Mouse (Mus musculus): ENCODE data around the gene Kcnj15. TPM values are rescaled to one million over a fixed set of nuclear protein-coding genes. Genes with fewer than 3 reads are reported as not detected.

The Kcnj15 gene
- 0.05 TPM in 1 of 2 replicates, not detected in the other for polyA plus RNA-seq (2012; rRNA removed)

DNA sequence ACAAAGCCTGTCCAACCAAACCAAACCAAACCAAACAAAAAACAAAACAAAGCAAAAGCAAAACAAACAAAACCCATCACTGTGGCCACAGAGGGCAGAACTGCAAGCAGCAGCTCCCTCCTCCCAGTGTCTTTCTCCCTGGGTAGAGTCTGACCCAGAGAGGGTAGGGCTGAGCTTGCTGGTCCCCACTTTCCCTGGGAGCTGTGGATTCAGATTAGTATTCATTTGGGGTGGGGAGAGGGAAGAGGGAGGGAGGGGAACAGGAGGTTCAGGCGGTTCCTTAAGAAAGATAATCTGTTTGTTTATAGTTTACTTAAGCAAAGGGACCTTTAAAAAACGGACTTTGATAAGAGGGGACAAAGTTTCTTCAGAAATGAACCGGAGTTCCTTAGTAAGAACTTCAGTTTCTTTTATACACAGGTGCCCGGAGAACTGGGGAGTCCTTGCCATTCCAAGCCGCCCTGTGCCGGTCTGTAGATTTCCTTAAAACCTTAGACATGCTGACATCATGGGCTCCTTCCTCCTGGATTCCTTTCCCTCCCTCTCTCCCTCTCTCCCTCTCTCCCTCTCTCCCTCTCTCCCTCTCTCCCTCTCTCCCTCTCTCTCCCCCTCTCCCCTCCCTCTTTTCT, at the start of gene Kcnj15:
Kcnj15 (plus strand) TSS at position 293 of the 629 bp plus-strand sequence.
- TF ChIP-seq POLR2A (IDR thresholded peaks at IDR 0.05; ENCODE audit: borderline replicate concordance, insufficient read depth, low read length) = no peak
- TF ChIP-seq CTCF (IDR thresholded peaks at IDR 0.05; ENCODE audit: borderline replicate concordance, insufficient read depth, low read depth, low read length) = no peak
- DNase-seq = no peak
- 49% methylated on average over 6 of the region's 6 CpGs for WGBS

DNA sequence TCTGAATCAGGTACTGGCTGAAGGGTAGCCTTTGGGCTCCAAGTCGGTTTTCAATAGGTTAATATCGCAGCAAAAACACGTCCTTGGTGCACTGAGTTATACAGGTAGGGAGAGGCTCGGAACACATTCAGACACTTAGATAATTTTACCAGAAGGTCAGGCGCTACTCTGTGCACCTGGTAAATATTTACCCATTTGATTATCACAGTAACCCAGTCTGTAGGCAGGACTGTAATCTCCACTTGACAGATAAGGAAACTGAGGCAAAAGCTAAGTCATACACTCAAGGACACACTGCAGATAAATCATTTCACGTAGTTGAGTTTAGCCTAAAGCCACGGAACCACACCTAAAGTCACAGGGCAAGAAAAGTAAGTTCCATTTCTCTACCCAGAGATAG, 49.1 kb upstream of the Kcnj15 start:
- Histone ChIP-seq H3K4me1 (ENCODE audit: control insufficient read depth, insufficient read depth, low read length) (peaks cover 9% of the 10 kb centered on the region), H3K27me3 (ENCODE audit: control insufficient read depth, insufficient read depth, low read length) (no peaks in the 10 kb centered on the region), H3K4me3 (replicated peaks; ENCODE audit: insufficient read depth, low read depth, low read length) (no peak overlapping the region), H3K27ac (ENCODE audit: insufficient read depth, low read length) (no peak overlapping the region)
- TF ChIP-seq POLR2A (IDR thresholded peaks at IDR 0.05; ENCODE audit: borderline replicate concordance, insufficient read depth, low read length) (no peak), CTCF (IDR thresholded peaks at IDR 0.05; ENCODE audit: borderline replicate concordance, insufficient read depth, low read depth, low read length) (no peak)
- DNase-seq = no peak
- 97% methylated on average over 7 of the region's 7 CpGs for WGBS

More for the DNA sequence above, at the start of gene Kcnj15:
- no peak within 1 kb of the TSS for H3K27ac ChIP-seq (ENCODE audit: insufficient read depth, low read length)
- no peak within 1 kb of the TSS for H3K4me3 ChIP-seq (replicated peaks; ENCODE audit: insufficient read depth, low read depth, low read length)
- H3K4me1 ChIP-seq (ENCODE audit: control insufficient read depth, insufficient read depth, low read length) = no peaks in the 10 kb centered on the region
- no peaks in the 10 kb centered on the region for H3K27me3 ChIP-seq (ENCODE audit: control insufficient read depth, insufficient read depth, low read length)

DNA sequence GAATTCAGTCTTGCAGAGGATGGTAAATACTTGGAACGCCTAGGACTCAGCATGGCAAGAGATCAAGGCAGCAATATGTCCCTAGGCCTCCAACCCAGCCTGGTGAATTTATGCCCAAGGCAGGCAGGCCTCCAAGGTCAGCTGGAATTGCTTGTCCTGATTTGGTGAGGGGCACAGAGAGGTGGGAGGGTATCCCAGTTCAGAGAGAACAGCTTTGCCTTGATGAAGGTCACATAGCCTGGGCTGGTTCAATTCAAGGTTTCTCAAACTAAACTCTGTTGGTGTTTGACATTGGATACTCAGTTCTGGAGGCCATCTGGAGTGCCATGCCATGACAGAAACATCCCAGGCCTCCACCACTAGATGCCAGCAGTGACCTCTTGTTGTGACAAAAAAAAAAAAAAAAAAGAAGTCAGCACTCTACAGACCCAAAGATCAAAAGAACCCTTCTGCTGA, 48.3 kb upstream of the Kcnj15 start:
- Histone ChIP-seq H3K4me3 (replicated peaks; ENCODE audit: insufficient read depth, low read depth, low read length) (no peak overlapping the region), H3K27ac (ENCODE audit: insufficient read depth, low read length) (no peak overlapping the region), H3K4me1 (ENCODE audit: control insufficient read depth, insufficient read depth, low read length) (peaks cover 4% of the 10 kb centered on the region; the same call in 1 of the 2 replicates), H3K27me3 (ENCODE audit: control insufficient read depth, insufficient read depth, low read length) (no peaks in the 10 kb centered on the region)
- 4% methylated on average over 1 of the region's 1 CpGs for WGBS
- no peak for TF ChIP-seq POLR2A (IDR thresholded peaks at IDR 0.05; ENCODE audit: borderline replicate concordance, insufficient read depth, low read length)
- peak; percentile 50; the same call in 1 of the 2 replicates for TF ChIP-seq CTCF (IDR thresholded peaks at IDR 0.05; ENCODE audit: borderline replicate concordance, insufficient read depth, low read depth, low read length)
- DNase-seq = peak; percentile 48 to 51

DNA sequence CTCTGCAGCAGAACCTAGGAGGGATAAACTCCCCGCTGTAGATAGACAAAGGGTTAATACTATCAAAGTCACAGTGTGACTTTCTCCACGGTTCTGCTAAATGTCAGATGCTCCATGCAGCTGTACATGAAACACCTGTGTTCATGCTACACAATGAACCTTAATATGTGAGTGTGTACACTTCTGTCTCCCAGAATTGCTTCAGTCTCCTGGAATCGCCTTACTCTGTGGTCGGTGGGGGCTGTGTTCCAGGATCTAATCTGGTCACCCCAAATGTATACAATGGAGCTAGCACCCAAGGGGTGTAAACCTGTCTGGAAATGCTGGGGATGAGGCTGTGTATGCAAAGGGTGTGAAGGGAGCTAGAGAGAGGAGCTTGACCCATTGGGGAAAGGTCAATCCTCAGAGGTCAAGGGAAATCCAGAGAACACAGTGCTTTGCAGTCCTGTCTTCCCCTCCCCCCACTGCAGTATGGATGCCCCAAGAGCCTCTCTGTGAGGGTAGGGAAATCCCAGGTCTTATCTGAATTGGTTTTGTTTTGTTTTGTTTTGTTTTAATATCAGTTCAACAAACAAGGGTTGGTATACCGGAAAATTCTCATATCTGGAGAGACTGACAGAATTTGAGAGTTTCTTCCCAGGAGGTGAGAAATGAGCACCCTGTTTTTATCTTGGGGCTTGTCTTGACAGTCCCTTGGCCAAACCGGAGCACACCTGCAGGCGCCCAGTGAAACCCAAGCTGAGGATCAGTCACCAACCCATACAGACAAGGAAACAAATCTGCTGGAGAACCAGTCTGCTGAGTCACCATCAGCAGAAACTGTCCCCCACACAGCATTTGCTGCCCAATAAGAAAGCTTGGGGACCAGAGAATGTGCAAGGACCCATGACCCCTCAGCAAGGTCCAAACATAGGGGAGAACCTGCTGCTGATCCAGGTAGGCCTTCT, 42.8 kb upstream of the Kcnj15 start:
- Histone ChIP-seq H3K27me3 (ENCODE audit: control insufficient read depth, insufficient read depth, low read length) (no peaks in the 10 kb centered on the region), H3K27ac (ENCODE audit: insufficient read depth, low read length) (no peak overlapping the region), H3K4me3 (replicated peaks; ENCODE audit: insufficient read depth, low read depth, low read length) (no peak overlapping the region), H3K4me1 (ENCODE audit: control insufficient read depth, insufficient read depth, low read length) (no peaks in the 10 kb centered on the region)
- 84% methylated on average over 7 of the region's 7 CpGs for WGBS
- TF ChIP-seq CTCF (IDR thresholded peaks at IDR 0.05; ENCODE audit: borderline replicate concordance, insufficient read depth, low read depth, low read length) (no peak), POLR2A (IDR thresholded peaks at IDR 0.05; ENCODE audit: borderline replicate concordance, insufficient read depth, low read length) (no peak)
- DNase-seq = no peak

DNA sequence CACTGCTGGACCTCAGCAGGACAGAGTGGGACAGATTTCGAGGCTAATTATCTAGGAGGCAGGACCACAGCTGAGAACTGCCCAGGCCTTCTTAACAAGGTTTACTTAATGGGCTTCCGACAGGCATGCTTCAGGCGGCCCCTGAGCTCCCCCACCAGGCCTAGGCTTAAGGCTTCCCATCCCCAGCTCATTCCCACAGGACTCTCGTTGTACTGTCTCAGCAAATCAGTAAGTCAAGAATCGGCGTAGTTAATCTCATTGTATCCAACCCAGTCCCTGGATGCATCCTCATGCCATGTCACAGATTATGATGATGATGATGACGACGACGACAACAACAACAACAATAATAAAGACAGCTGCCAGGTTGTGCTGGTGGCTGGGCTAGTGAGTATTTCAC, 41.6 kb upstream of the Kcnj15 start:
- DNase-seq = no peak
- TF ChIP-seq CTCF (IDR thresholded peaks at IDR 0.05; ENCODE audit: borderline replicate concordance, insufficient read depth, low read depth, low read length) = no peak
- TF ChIP-seq POLR2A (IDR thresholded peaks at IDR 0.05; ENCODE audit: borderline replicate concordance, insufficient read depth, low read length) = no peak
- no peaks in the 10 kb centered on the region for H3K4me1 ChIP-seq (ENCODE audit: control insufficient read depth, insufficient read depth, low read length)
- H3K27me3 ChIP-seq (ENCODE audit: control insufficient read depth, insufficient read depth, low read length) = no peaks in the 10 kb centered on the region
- no peak overlapping the region for H3K27ac ChIP-seq (ENCODE audit: insufficient read depth, low read length)
- WGBS = 84% methylated on average over 9 of the region's 9 CpGs
- no peak overlapping the region for H3K4me3 ChIP-seq (replicated peaks; ENCODE audit: insufficient read depth, low read depth, low read length)

DNA sequence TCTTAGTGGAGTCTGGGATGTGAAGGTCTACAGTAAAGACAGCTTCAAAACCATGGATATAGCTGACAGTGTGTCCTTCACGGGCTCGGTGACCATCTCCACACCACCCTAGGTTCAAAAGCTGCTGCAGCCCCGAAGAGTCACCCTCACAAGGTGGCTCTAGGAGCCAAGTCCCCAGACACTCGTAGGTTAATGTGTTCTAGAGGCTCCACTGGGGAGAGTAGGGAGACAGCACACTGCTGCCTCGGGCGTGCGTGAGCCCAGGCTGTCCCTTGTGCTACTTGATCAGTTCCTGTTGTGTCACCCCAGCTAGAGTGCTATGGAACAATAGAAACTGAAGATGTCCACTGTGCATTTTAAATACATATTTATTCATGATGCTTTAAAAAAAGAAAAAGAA, 41.0 kb upstream of the Kcnj15 start:
- WGBS = 93% methylated on average over 7 of the region's 7 CpGs
- DNase-seq = no peak
- TF ChIP-seq POLR2A (IDR thresholded peaks at IDR 0.05; ENCODE audit: borderline replicate concordance, insufficient read depth, low read length) (no peak), CTCF (IDR thresholded peaks at IDR 0.05; ENCODE audit: borderline replicate concordance, insufficient read depth, low read depth, low read length) (no peak)
- Histone ChIP-seq H3K27me3 (ENCODE audit: control insufficient read depth, insufficient read depth, low read length) (no peaks in the 10 kb centered on the region), H3K4me3 (replicated peaks; ENCODE audit: insufficient read depth, low read depth, low read length) (no peak overlapping the region), H3K4me1 (ENCODE audit: control insufficient read depth, insufficient read depth, low read length) (no peaks in the 10 kb centered on the region), H3K27ac (ENCODE audit: insufficient read depth, low read length) (no peak overlapping the region)

DNA sequence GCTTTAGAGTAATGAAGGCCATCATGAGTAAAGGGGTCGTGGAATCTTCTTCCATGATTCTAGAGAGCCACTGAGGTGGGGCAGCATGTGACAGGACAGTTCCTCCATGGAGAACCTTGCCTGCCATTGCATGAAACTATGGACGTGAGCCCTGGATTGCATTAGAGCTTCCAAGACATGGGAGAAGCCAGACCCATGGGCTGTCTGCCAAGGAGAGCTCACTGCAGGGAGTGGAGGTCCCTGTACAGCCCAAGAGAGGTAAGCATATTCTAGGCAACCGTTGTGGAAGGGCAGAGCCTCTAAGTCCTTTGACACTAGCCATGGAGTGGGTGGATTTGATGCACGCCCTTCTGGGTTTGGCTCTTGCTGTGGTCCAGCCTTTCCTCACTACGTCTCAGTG, 40.5 kb upstream of the Kcnj15 start:
- no peak for TF ChIP-seq POLR2A (IDR thresholded peaks at IDR 0.05; ENCODE audit: borderline replicate concordance, insufficient read depth, low read length)
- no peak for TF ChIP-seq CTCF (IDR thresholded peaks at IDR 0.05; ENCODE audit: borderline replicate concordance, insufficient read depth, low read depth, low read length)

More for the DNA sequence above, 40.5 kb upstream of the Kcnj15 start:
- Histone ChIP-seq H3K27me3 (ENCODE audit: control insufficient read depth, insufficient read depth, low read length) (no peaks in the 10 kb centered on the region), H3K4me3 (replicated peaks; ENCODE audit: insufficient read depth, low read depth, low read length) (no peak overlapping the region), H3K27ac (ENCODE audit: insufficient read depth, low read length) (no peak overlapping the region), H3K4me1 (ENCODE audit: control insufficient read depth, insufficient read depth, low read length) (no peaks in the 10 kb centered on the region)
- WGBS = 62% methylated on average over 5 of the region's 5 CpGs
- DNase-seq = no peak

Measured in cerebellum, adult 2 months (tissue).